Mouse (Mus musculus) lung, adult 2 months (tissue): ENCODE measurements at regions not wholly inside any gene's neighbourhood (a gene's known extent, or its start where the extent isn't known, plus 50 kb on each side); places are given as distances from the start of the nearest gene placed in this dataset.

Experiments used
- CTCF ChIP-seq: fragments of 200-500 bp; IDR thresholded peaks from 2 replicates; pipeline ENCODE4 v1.5.1; 2011; ENCODE audit warnings: mild to moderate bottlenecking, low read length, control low read depth; ENCODE audit not compliant: insufficient read depth
- POLR2A ChIP-seq: fragments of 200-500 bp; IDR thresholded peaks from 2 replicates; pipeline ENCODE4 v1.6.1; 2011; ENCODE audit warnings: low read depth, mild to moderate bottlenecking, control low read depth, low read length, borderline replicate concordance; ENCODE audit errors: extremely low read depth

GRCm38 (mm10) chr9:49873550-49873949 lies 74.8 kb upstream of the Ncam1 start:
- TF ChIP-seq CTCF: no peak
- no peak for TF ChIP-seq POLR2A
